Mouse (Mus musculus) CH12.LX (cell line): ENCODE measurements at regions not wholly inside any gene's neighbourhood (a gene's known extent, or its start where the extent isn't known, plus 50 kb on each side); places are given as distances from the start of the nearest gene placed in this dataset.

Experiments used
- DNase-seq: peaks from one replicate; pipeline ENCODE4 v3.0.0-alpha.2; 2013; ENCODE audit errors: extremely low read depth
- H3K27ac ChIP-seq: 2 replicates; pipeline ENCODE4 v1.5.1; 2012; ENCODE audit warnings: low read depth, mild to moderate bottlenecking, control low read depth, moderate library complexity; ENCODE audit not compliant: insufficient read depth
- H3K27me3 ChIP-seq: replicated peaks from 2 replicates; pipeline ENCODE3; 2012; ENCODE audit warnings: inconsistent platforms
- H3K36me3 ChIP-seq, 2 experiments: replicated peaks in 1 of 2; 2 replicates each; pipeline versions ENCODE3 to v1.6.1; 2012; ENCODE audit warnings: inconsistent platforms in 1 of 2, low read length in 1 of 2, mild to moderate bottlenecking in 1 of 2, mixed read lengths in 1 of 2, moderate library complexity in 1 of 2; ENCODE audit not compliant: control insufficient read depth in 1 of 2, insufficient read depth in 1 of 2
- H3K4me1 ChIP-seq, 2 experiments: 2 replicates each; pipeline ENCODE4 v1.6.1; 2012; ENCODE audit warnings: inconsistent platforms in 1 of 2, moderate library complexity in 1 of 2; ENCODE audit not compliant: insufficient read depth in 2 of 2, control insufficient read depth in 1 of 2
- H3K4me2 ChIP-seq: 2 replicates; pipeline ENCODE4 v1.6.1; 2012; ENCODE audit warnings: low read depth, mild to moderate bottlenecking, control low read depth; ENCODE audit not compliant: poor library complexity, insufficient read depth, severe bottlenecking
- H3K4me3 ChIP-seq, 3 experiments: fragments of 150-350 bp in 1 of 3; sonication (generic) in 1 of 3; replicated peaks in 1 of 3; 2 replicates each; pipeline versions ENCODE3 to v1.5.1; 2011 to 2012; ENCODE audit warnings: low read depth in 2 of 3, low read length in 2 of 3, mild to moderate bottlenecking in 2 of 3, moderate library complexity in 2 of 3, control low read depth in 1 of 3, improper control_type of control experiment in 1 of 3, inconsistent platforms in 1 of 3, mixed read lengths in 1 of 3; ENCODE audit not compliant: poor library complexity in 1 of 3
- H3K79me2 ChIP-seq: replicated peaks from 2 replicates; pipeline ENCODE4 v1.6.1; 2012; ENCODE audit warnings: mild to moderate bottlenecking, moderate library complexity; ENCODE audit not compliant: control insufficient read depth, poor library complexity, insufficient read depth, severe bottlenecking; ENCODE audit errors: extremely low read depth
- H3K9ac ChIP-seq: 2 replicates; pipeline ENCODE4 v1.6.1; 2012; ENCODE audit warnings: low read depth, mild to moderate bottlenecking, control low read depth, moderate library complexity; ENCODE audit not compliant: insufficient read depth
- H3K9me3 ChIP-seq: replicated peaks from 2 replicates; pipeline ENCODE3; 2012; ENCODE audit warnings: low read length, inconsistent platforms, mixed read lengths
- BHLHE40 ChIP-seq: IDR thresholded peaks from 2 replicates; pipeline ENCODE4 v1.6.1; 2011; ENCODE audit warnings: mild to moderate bottlenecking, low read depth, low read length, improper control_type of control experiment
- CHD1 ChIP-seq: IDR thresholded peaks from 2 replicates; pipeline ENCODE4 v1.6.1; 2012; ENCODE audit warnings: low read depth, low read length, improper control_type of control experiment, inconsistent platforms
- CHD2 ChIP-seq: IDR thresholded peaks from 2 replicates; pipeline ENCODE4 v1.6.1; 2011; ENCODE audit warnings: low read length, improper control_type of control experiment
- E2F4 ChIP-seq: IDR thresholded peaks from 2 replicates; pipeline ENCODE4 v1.6.1; 2011; ENCODE audit warnings: low read depth, low read length, improper control_type of control experiment; ENCODE audit not compliant: insufficient replicate concordance
- HCFC1 ChIP-seq: IDR thresholded peaks from 2 replicates; pipeline ENCODE4 v1.6.1; 2012; ENCODE audit warnings: low read depth, mild to moderate bottlenecking, inconsistent platforms, low read length, improper control_type of control experiment
- JUN ChIP-seq: IDR thresholded peaks from 2 replicates; pipeline ENCODE4 v1.6.1; 2011; ENCODE audit warnings: low read depth, mild to moderate bottlenecking, low read length, improper control_type of control experiment, moderate library complexity; ENCODE audit not compliant: insufficient read depth
- MAX ChIP-seq: IDR thresholded peaks from 2 replicates; pipeline ENCODE4 v1.6.1; 2011; ENCODE audit warnings: low read length, improper control_type of control experiment
- MAZ ChIP-seq: IDR thresholded peaks from 2 replicates; pipeline ENCODE4 v1.6.1; 2012; ENCODE audit warnings: low read depth, mild to moderate bottlenecking, inconsistent platforms, low read length, improper control_type of control experiment, moderate library complexity
- MXI1 ChIP-seq: IDR thresholded peaks from 2 replicates; pipeline ENCODE4 v1.6.1; 2011; ENCODE audit warnings: mild to moderate bottlenecking, low read depth, low read length, improper control_type of control experiment
- NELFE ChIP-seq: IDR thresholded peaks from 2 replicates; pipeline ENCODE4 v1.6.1; 2011; ENCODE audit warnings: low read depth, low read length, improper control_type of control experiment
- POLR2A ChIP-seq: IDR thresholded peaks from 2 replicates; pipeline ENCODE4 v1.6.1; 2011; ENCODE audit warnings: low read depth, mild to moderate bottlenecking, improper control_type of control experiment, low read length
- SIN3A ChIP-seq: IDR thresholded peaks from 2 replicates; pipeline ENCODE4 v1.6.1; 2012; ENCODE audit warnings: low read length, improper control_type of control experiment, inconsistent platforms
- TCF12 ChIP-seq: IDR thresholded peaks from 2 replicates; pipeline ENCODE4 v1.6.1; 2014; ENCODE audit warnings: low read depth, mild to moderate bottlenecking, inconsistent platforms, low read length, improper control_type of control experiment
- UBTF ChIP-seq: IDR thresholded peaks from 2 replicates; pipeline ENCODE4 v1.6.1; 2012; ENCODE audit warnings: low read depth, mild to moderate bottlenecking, inconsistent platforms, low read length, improper control_type of control experiment, moderate library complexity
- ZKSCAN1 ChIP-seq: IDR thresholded peaks from 2 replicates; pipeline ENCODE4 v1.6.1; 2012; ENCODE audit warnings: low read depth, inconsistent platforms, low read length, improper control_type of control experiment, borderline replicate concordance
- dilution Hi-C: fragments of 300-500 bp; cut with MboI; formaldehyde crosslinking; loops from 2 replicates; pipeline ENCODE4 v1.14.3; 2020; ENCODE audit warnings: low sequenced_read_pairs; ENCODE audit not compliant: extremely low pct_unique_long_range_greater_than_20kb, extremely low pct_ligation_motif_present
- in situ Hi-C: fragments of 300-500 bp; cut with MboI; formaldehyde crosslinking; loops from 3 replicates; pipeline ENCODE4 v1.14.3; 2019; ENCODE audit warnings: low sequenced_read_pairs, low pct_ligation_motif_present, low pct_unique_long_range_greater_than_20kb, mixed read lengths

DNA sequence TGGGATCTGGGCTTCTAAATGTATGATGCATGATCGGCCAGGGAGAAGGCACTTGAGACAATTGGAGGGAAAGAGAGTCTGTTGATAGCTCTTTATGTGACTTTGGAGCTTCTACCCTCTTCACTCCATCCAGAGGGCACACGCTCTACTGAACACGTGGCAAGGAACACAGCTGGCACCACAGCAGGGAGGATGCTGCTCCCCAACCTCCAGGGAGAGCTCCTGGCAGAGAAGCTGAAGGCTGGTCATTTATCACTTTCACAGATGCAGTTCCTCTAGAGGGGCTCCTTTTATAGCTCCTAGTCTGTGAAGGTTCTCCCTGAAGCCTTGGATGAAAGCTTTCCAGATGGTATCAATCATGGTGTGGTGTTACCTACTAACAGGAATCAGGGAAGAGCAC, 1403.9 kb upstream of the Gm7489 start:
- Histone ChIP-seq H3K79me2 (no peaks in the 10 kb centered on the region), H3K4me3 (no peak overlapping the region), H3K27ac (no peak overlapping the region), H3K4me1 (no peaks in the 10 kb centered on the region), H3K9me3 (no peaks in the 10 kb centered on the region)
- dilution Hi-C loops (no loop called here), in situ Hi-C loops (no loop called here)
- TF ChIP-seq ZKSCAN1 (no peak), E2F4 (no peak), MXI1 (no peak), UBTF (no peak), NELFE (no peak)
- TF ChIP-seq, all 38 proteins: peak for 0
- H3K4me2 ChIP-seq: no peak overlapping the region
- H3K36me3 ChIP-seq: no peaks in the 10 kb centered on the region
- no peaks in the 10 kb centered on the region for H3K27me3 ChIP-seq
- H3K9ac ChIP-seq: no peak overlapping the region
- no peak for DNase-seq

- Histone ChIP-seq H3K4me2 (no peak overlapping the region), H3K27ac (no peak overlapping the region), H3K79me2 (no peaks in the 10 kb centered on the region)
- in situ Hi-C loops: no loop called here
- TF ChIP-seq SIN3A (no peak), HCFC1 (no peak), CHD2 (no peak), POLR2A (no peak), BHLHE40 (no peak), UBTF (no peak), MAZ (no peak), CHD1 (no peak), MXI1 (no peak), JUN (no peak), MAX (no peak), TCF12 (no peak)
- TF ChIP-seq, all 38 proteins: peak for 0
- Histone ChIP-seq H3K9ac (no peak overlapping the region), H3K36me3 (no peaks in the 10 kb centered on the region), H3K9me3 (no peaks in the 10 kb centered on the region), H3K4me1 (no peaks in the 10 kb centered on the region), H3K4me3 (no peak overlapping the region), H3K27me3 (no peaks in the 10 kb centered on the region)
- dilution Hi-C loops: no loop called here
- DNase-seq: no peak
Observed at GRCm38 (mm10) chr15:52483598-52484165, 1401.0 kb upstream of the Gm7489 start.
